Mouse (Mus musculus): ENCODE measurements around the gene Svop.

Svop gene

DNA sequence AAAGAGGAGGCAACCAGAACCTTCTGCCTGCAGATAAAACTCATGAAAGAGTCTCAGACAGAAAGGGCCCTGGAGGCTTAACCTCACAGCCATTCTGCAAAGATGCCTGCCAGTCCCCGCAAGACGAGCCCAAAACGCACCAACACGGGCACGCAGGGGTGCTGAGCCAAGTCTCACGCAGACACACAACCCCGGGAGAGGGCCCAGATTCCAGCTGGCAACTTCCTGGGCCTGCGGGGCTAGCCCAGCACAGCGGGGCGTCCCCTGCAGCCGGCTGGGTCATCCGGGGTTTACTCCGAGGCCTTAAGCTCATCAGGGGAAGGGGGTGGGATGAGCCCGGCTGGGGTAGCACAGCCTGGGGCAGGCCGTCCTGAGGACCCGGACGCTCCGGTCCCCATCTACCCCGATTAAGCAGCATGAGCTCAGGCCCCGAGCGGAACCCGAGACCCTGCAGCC lies 98.3 kb downstream of the Svop start:
- DNase-seq = peak in 1 of 2 experiments; percentile 33

DNA sequence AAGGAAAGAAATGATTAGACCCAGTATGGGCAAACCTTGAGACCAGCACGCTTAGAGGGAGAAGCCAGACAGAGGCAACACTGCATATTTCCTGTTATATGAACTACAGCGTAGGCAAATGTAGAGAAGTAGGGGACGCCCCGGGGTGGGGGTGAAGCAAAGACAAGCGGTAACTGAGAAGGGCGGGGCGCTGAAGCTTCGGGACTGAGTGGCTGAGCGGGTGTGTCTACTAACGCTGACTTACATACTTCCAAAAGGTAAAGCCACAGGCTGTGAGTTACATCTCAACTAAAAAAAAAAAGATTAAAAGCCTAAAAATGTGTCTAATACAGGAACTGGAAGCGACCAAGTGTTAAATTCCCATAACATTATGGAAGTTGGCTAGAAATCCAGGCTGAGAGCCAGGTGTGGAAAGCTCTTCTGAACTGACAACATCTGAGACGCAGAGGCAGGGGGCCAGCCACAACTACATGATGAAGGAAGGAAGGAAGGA lies 99.0 kb downstream of the Svop start:
- no peak for DNase-seq

DNA sequence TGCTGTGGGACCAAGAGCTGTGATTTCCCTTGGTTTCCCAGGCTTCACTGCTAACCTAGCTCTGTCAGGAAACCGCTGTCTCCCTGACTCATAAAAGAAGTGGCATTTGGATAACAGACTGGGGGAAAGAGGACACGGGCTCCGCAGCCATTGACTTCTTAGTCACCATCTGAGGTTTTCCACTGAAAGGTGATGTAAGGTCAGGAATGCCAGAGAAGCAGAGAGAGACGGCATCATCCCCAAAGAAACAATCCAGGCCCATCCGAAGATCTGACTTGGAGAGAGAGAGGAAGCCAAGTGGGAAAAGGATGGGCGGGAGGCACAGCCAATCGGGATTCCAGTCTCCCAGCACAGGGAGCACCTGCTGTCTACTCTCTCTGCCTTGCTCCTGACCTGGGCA lies 100.2 kb downstream of the Svop start:
- DNase-seq = no peak

DNA sequence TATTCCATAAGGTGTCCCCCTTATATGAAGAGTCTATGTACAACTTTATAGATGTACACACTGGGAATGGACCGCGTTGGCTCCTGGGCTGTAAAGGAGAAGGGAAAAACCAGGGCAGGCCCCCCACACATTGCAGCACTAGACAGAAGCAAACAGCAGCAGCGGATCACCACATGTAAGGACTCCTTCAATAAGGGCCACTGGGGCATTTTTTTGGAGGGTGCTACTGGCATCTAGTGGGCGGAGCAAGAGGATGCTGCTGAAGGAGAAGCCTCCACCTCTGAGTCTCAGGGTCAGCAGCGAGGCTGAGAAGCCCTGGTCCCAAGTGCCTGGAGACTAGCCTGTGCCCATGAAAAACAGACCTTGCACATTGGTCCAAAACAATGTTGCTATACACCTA lies 100.8 kb downstream of the Svop start:
- DNase-seq = no peak

DNA sequence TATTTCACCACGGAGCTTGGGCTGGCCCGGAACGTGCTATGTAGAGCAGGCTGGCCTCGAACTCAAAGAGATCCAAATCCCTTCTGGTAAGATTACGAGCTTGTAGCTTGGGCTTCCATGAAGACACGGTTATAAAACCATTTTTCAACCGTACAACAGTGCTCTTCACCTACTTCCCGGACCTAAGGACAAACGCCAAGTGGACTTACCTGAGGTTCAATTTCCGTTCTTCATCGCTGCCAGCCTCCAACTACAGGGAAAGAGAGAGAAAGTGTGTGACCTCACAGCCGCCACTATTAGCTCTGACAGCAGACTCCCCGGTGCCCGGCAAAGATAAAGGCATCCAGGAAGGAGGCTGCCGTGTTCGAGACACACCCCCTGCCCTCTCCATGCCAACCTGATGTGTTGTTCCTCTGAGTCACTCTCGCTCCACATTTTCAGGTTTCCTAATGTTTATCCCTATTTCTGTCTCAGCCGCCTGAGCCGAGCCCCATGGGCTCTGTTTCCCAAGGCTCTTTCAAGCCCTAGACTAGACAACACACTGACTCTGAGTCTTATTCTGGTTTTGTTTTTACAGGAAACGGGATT lies 101.8 kb downstream of the Svop start:
- DNase-seq = no peak

DNA sequence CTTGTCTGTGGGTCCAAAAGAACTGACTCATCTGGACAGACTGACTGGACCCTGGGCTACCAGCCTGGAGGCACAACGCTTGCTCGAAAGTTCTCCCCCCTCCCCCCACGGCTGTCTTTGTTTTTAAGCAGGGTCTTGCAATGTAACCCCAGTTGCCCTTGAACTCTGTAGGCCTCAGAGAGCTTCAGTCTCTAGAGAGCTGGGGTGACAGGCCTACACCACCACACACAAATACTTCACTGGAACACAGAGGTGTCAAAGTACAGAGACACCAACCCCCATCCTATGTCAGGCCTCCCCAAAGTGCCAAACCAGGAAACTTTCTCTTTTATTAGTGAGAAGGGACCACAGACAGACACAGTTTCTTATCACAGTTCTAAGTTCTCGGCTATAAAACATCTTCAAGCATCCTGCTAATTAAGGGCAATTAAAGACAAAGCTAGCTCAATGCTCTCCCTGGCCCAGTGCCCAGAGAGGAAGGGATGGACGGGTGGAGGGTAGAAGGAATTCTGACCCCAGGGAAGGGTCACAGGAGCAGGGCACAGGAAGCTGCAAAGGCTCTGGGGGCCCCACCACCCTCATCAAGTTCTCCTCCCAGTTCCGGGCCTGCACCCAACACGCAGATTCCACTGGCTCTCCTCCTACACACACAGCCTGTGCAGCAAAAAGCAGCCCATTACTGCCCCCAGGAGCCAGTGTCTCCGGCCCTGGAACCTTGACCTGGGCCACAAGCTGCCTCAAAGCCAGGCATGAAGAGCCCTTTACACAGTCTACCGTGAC lies 105.0 kb downstream of the Svop start:
- DNase-seq = peak; percentile 78 to 85

DNA sequence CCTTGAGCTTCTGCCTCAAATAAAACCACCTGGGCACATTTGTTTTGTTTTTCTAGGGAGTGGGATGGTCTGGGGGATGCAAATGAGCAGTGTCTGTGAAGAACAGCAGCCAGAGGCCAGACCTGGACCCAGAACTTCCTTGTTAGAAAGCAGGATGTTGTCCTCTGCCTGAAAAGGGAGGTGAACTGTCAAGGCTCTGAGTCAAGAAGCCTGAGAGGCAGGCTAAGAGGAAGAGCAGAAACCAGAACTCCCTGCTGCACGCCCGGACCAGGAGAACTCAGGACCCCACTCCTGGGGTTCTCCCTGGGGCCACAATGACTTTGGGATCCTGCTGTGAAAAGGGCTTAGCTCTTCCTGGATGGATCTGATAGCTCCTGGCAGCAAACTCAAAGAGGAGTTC lies 105.6 kb downstream of the Svop start:
- no peak for DNase-seq

DNA sequence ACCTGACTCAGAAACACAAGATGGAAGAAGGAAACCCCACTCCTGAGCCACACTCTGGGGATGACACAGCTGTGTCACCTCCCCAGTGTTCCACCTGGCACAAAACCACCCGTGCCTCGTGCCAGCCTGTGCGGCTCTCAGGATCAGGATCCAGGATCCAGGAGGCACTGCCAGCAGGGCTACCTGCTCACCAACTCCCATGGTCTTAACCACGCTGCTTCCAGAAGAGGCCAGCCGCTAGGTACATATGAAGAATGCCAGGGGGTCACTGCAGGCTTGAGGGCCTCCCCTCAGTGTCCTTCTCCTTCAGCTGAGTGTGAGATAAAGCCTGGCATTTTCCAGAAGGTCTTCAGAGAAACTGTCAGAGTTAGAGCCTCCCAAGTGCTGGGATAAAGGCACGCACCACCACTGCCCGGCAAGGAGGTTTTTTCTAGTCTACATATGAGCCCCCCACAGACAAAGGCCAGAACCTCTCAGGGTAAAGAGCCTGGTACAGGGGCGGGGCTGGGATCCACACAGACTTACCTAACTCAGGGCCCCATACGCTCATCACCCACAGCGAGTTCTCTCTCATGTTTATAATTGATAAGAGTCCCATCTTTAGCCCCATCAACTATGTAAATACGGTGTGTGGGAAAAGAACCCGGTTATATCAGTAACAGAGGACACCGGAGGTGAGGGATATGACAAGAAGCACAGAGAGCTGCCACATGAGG lies 107.2 kb downstream of the Svop start:
- DNase-seq = no peak

DNA sequence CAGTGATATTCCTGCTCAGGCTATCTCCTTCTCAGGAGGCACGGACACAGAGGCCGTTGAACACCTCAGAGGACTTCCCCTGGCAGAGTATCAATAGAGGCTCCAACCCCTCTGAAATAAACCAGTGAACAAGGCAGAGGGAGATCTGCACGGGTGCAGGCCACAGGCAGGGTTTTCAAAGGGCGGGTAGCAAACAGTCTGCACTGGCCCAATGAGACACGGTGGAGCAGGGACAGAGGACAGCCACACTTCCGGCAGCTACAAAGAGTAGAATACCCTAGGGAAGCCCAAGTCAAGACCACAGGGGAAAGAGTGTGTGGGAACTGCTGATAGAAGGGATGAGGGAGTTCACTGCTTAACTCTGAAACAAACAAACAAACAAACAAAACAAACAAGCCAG lies 107.8 kb downstream of the Svop start:
- DNase-seq = no peak

DNA sequence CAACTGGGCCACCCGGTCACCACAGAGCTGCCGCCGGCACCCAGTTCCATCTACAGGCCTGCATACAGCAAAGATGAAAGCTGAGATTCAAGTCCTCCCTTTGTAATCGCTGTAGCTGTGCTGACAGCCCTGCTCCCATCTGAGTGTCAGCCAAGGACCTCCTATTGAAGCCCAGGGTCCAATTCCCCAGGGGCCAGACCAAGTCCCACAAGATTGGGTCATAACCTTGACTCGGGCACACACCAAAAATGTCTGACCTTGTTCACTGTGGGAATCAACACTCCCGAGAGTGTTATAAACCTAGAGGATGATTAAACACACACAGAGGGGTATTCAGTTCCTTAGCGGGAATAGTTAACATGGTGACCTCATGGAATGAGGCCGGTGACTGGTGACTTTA lies 109.5 kb downstream of the Svop start:
- DNase-seq = no peak

DNA sequence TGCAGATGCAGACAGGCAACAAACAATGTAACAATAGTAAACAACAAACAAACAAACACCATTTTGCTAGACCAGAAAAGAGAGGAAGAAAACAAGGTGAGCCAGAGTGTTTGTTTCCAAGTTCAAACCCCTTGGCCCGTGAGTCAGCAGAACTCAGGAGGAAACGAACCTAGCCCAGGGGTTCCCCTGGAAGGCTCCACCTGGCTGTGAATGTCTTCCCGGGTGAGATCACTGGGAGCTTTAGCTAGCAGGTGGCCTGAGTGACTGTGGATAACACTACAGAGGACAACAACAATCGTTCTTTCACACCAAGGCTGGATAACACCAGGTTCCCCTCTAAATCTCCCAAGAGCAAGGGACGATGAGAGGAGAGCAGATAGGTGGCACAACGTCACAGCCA lies 110.2 kb downstream of the Svop start:
- DNase-seq = no peak

DNA sequence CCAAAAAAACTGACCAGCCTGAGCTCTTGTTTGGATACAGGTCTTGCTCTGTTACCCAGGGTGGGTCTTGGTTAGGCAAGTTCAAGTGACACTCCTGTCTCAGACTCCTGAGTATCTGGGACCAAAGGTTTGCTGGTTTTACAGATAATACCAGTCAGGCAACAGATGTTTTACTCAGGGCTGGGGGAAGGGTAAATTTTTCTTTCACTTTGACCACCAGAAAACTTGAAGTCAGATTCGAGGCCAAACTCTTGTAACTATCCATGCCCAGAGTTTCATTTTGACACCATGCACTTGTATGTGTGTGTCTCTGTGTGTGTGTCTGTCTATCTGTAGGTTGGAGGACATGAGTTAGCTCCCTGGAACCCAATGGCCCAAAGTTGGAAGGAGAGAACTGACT lies 110.9 kb downstream of the Svop start:
- no peak for DNase-seq

DNA sequence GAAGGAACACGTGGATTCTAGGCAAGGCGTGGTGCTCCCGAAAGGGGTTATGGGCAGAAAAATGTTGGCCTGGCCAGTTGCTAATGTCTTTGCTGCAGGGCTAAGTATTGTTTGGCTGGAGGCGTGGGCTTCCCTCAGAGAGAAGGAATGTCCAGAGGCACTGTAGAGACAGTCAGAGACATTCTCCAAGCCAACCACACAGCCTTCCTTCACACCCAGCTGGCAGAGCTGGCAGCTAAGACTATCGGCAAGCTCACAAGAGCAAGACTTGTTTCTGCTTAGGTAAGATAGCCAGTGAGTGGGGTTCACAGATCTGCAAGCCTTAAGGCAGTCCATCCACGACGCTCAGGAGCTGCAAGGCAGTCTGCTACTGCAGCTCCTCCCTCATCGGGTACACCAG lies 114.1 kb downstream of the Svop start:
- DNase-seq = no peak

Measured in kidney, adult 8-10 months (tissue).